Mouse (Mus musculus) gastrocnemius, postnatal 4 days (tissue): ENCODE measurements around the gene Xpo4. TPM values are rescaled to one million over a fixed set of nuclear protein-coding genes. Genes with fewer than 3 reads are reported as not detected.
A peak's percentile ranks its signal among the peaks of the same experiment; 100 is the strongest.

Experiments used
- DNase-seq, 2 experiments: peaks; one replicate each; pipeline ENCODE4 v3.0.0; 2021 to 2022; ENCODE audit warnings: low spot score in 2 of 2, mixed read lengths in 2 of 2
- total RNA-seq, 2 experiments: library from RNA; stranded (reverse); gene quantifications; 2 replicates each; pipeline ENCODE4 v1.2.3; 2021

Xpo4 gene
- total RNA-seq, 2 experiments from 2014 or later: 21.6 to 21.7 TPM

- DNase-seq: no peak
These were observed 121.7 kb downstream of the Xpo4 start for GRCm38 (mm10) chr14:57543420-57544039.

DNA sequence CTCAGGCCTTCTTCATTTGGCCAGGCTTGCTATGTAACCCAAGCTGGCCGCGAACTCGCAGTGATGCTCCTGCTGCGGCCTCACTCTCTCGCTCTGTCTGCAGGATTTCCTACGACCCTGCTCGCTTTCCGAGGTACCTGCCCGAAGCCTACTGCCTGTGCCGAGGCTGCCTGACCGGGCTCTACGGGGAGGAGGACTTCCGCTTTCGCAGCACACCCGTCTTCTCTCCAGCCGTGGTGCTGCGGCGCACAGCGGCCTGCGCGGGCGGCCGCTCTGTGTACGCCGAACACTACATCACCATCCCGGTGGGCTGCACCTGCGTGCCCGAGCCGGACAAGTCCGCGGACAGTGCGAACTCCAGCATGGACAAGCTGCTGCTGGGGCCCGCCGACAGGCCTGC lies 123.0 kb downstream of the Xpo4 start:
- DNase-seq: no peak

DNA sequence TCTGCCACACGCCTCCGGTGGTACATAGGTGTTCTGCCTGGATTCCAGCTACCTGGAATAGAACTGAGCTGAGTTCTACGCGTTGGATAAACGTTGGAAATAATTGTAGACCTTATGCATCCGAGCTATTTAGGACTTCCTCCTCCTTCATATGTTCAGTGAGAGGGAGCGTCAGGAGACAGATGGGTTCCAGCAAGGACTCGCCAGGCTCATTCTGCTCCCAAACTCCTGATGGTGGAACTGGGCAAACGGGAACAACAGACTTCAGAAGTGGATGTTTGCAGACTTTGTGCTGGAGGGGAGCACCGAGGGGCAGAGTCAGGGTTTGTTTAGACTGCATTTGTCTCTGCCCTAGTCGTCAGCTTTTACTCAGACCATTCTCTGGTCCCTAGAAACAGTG lies 124.5 kb downstream of the Xpo4 start:
- no peak for DNase-seq

DNA sequence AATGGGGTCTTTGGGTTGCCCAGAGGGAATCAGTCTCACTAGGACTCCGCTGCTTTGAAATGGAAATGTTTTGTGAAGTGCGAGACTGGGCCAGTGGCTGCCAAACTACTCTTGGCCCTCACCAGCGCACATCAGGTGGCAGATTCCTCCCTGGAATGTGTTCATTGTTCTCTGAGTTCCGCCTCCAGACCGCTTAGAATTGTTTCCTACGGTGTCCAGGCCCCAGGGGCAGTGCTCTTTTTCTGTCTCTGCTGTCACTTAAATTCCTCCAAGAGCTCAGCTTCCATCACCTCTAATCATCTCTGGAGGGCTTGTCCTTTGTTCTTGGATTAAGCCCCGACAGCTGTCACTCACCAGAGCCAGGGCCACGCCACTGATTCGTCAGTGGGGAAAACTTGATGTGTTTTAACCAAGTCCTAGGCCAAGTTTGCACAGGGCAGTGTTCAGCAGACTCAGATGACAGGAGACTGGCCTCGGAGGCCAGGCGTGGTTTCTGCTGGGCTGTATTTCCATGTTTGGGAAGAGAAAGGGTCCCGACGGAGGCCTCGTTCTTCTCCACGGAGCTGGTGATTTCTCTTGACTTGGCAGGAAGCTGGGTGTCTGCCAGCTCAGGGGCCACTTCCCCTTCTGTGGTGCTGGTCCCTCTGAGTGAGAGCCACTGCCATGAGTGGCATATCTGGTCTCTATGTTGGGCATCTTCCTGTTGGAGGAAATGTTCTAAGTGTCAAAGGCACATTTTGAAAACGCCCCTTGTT lies 127.8 kb downstream of the Xpo4 start:
- DNase-seq: peak in 1 of 2 experiments; percentile 24

DNA sequence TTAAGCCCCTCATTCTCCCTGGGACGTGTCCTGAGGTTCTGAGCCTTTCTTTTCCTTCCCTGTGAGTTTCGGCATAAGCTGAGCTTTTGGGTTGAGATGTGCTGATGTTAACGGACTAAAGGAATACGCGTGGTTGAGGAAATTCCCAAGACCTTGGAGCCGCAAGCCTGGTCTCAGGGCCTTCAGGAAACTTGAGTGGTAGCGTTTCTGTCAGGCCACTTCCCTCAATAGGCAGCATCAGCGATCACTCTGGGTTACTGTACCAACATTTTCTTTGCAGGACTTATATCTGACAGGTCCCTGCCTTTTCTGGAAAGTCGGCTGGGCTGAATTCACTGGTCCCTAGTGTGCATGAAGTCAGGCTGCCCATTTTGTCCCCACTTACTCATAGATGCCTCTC lies 128.4 kb downstream of the Xpo4 start:
- no peak for DNase-seq

DNA sequence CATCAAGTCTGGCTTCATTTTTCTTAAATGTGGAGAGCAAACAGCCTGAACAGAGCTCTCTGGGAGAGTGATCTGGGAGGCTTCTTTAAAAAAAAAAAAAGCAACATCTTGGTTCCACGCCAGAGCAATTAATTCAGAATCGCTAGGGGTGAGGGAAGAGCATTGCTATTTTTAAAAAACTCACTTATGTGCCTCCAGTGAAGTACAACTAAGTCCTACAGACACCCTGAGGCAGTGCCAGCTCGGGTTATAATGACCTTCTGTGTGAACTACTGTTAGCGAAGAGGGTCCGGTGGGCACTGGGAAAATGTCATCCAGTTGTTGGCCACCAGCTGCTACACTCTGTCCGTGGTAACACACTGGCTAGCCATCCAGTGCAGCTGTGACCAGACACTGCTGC lies 129.6 kb downstream of the Xpo4 start:
- peak in 1 of 2 experiments; percentile 25 for DNase-seq

DNA sequence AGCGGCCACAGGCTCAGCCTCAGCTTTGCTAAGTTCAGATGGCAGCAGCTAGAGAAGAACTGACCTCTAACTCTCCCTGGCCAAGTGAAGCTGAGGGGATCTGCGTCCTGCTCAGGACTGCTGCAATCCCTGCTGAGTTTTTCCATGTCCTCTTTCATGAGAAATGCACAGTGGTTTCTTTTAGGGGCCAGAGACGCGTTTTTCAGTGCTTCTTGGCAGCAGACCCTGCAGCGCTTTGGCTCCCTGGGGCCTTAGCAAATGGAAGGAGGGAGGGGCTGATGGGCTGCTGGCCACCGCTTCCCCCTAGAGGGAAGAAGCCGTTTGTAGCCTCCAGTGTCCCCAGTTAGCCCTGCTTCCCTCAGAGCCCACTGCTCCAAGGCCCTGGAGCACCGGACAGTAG lies 130.3 kb downstream of the Xpo4 start:
- peak; percentile 60 to 76 for DNase-seq

DNA sequence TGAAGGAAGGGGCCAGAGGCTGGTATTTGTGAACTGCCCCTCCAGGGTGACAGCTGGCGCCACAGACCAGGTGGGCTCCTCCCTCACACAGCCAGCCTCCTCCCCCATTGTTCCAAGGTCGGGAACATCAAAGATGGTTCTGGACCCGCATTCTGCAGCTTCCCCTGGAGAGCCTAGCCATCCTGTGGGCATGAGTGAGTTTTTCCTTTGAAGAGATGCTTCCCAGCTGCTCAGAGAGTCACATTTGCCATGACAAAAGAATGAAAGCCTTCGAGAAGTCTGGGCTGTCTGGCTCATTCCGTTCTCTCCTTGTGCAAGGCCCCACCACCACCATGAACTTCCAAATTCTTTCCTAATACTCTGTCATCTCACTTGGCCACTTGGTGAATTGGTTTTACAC lies 130.9 kb downstream of the Xpo4 start:
- DNase-seq: no peak

- no peak for DNase-seq
These were observed 131.4 kb downstream of the Xpo4 start for GRCm38 (mm10) chr14:57533841-57534240.

DNA sequence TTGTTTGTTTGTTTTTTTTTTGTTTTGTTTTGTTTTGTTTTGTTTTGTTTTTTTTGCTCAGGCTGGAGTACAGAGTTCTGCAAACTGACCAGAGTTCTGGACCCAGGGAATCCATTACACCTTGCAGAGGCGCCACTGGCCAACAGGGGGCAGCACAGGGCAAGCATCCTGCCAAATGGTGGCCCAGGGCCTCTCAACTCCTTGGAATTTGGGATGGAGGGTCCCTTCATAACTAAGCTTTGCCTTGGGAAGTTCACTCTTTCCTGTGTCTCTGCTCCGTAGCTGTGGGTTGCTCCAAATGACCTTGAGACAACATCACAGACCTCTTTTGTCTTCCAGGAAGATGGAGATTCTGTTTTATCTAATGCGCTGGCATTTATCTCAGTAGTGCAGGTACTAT lies 132.0 kb downstream of the Xpo4 start:
- peak; percentile 44 to 63 for DNase-seq

- DNase-seq: no peak
These were observed 132.7 kb downstream of the Xpo4 start for GRCm38 (mm10) chr14:57532577-57532976.

GRCm38 (mm10) chr14:57529786-57530515 lies 135.3 kb downstream of the Xpo4 start:
- DNase-seq: no peak

DNA sequence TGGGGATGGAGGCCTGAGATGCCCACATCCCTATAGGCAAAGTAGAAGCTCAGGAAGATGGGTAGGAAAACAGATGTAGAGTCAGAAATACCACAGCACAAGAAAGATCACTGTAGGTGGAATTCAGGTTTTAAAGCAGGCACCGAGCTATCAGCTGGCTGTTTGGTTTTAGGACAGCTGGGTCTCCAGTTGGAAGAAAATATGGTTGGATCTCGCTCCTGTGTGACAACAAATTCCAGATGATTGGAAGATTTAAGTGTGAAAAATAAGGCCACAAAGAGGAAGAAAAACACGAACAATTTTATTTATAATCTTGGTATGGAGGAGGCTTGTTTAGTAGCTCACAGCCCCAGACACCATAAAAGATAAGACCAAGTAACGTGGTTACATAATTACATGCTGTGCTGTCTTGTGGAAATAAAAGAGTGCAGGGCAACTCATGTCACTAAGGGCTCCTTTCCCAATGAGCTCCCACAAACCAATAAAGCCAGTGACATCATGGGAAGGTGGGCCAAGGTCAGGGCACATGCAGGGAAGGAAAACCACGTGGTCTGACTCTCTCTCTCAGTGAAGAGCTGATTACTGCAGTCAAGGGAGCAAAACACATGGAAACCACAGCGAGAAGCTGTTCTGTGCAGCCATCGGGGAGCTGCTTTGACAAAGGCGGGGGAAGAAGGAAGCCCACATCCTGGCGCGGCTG lies 136.0 kb downstream of the Xpo4 start:
- peak in 1 of 2 experiments; percentile 30 for DNase-seq

GRCm38 (mm10) chr14:57527598-57527997 lies 137.6 kb downstream of the Xpo4 start:
- DNase-seq: no peak

Other genes starting within 250 kb of the Xpo4 start
- gene Ift88, start 241.4 kb downstream of the Xpo4 start, total RNA-seq: 1 to 10 TPM; 7.9 to 8.4 TPM
- gene Il17d, start 140.7 kb downstream of the Xpo4 start, total RNA-seq: 10 to 100 TPM; 13.5 to 16.3 TPM
- 10 to 100 TPM; 25.7 to 28.1 TPM for gene Eef1akmt1, start 93.8 kb downstream of the Xpo4 start, total RNA-seq
- gene Gm49361, start 80.7 kb upstream of the Xpo4 start, total RNA-seq: 1 to 10 TPM in 1 of 2 experiments, not detected in 1; 1.9 TPM
- gene Lats2, start 93.0 kb upstream of the Xpo4 start, total RNA-seq: 10 to 100 TPM; 37.1 to 39.2 TPM
- 10 to 100 TPM; 55.1 to 58.3 TPM for gene Sap18, start 132.8 kb upstream of the Xpo4 start, total RNA-seq
- 1 to 10 TPM; 4.8 to 4.9 TPM for gene Ska3, start 160.8 kb upstream of the Xpo4 start, total RNA-seq
- gene Mrpl57, start 160.8 kb upstream of the Xpo4 start, total RNA-seq: 10 to 100 TPM; 68.5 to 73.3 TPM
- 10 to 100 TPM; 27.2 to 28.2 TPM for gene Zdhhc20, start 224.8 kb upstream of the Xpo4 start, total RNA-seq